Mouse (Mus musculus): ENCODE measurements around the gene Cracr2b. TPM values are rescaled to one million over a fixed set of nuclear protein-coding genes. Genes with fewer than 3 reads are reported as not detected.
"Not testable (repeated sequence)": the region's sequence is repeated elsewhere in the genome, so short reads cannot be mapped to it uniquely, and the experiment has no call there.

Gene Cracr2b
- polyA plus RNA-seq, 1 experiment = 4.5 TPM

GRCm38 (mm10) chr7:141439811-141440210 is 21.1 kb upstream of the Cracr2b start:
- Histone ChIP-seq H3K27me3 (ENCODE audit: control insufficient read depth, insufficient read depth, insufficient read length) (no peaks in the 10 kb centered on the region), H3ac (ENCODE audit: control insufficient read depth, insufficient read length, low read depth) (no peak overlapping the region), H3K79me3 (ENCODE audit: low read depth) (peaks cover 4% of the 10 kb centered on the region), H3K4me3 (ENCODE audit: insufficient read depth, poor library complexity, severe bottlenecking) (no peak overlapping the region), H3K79me2 (ENCODE audit: control insufficient read depth, insufficient read depth) (peaks cover 48% of the 10 kb centered on the region), H3K36me3 (ENCODE audit: control insufficient read depth, insufficient read depth) (peaks cover 31% of the 10 kb centered on the region)
- TF ChIP-seq FOSL1 (IDR thresholded peaks at IDR 0.05; ENCODE audit: insufficient read depth, low read length, poor library complexity, severe bottlenecking) = no peak
- TF ChIP-seq USF1 (IDR thresholded peaks at IDR 0.05; ENCODE audit: low read depth) = no peak
- TF ChIP-seq CTCF (IDR thresholded peaks at IDR 0.05; ENCODE audit: control insufficient read depth, insufficient read depth, insufficient read length) = no peak
- no peak for TF ChIP-seq MYOD1 (IDR thresholded peaks at IDR 0.05; ENCODE audit: control insufficient read depth, insufficient read length, low read depth)
- no peak for TF ChIP-seq MAX (IDR thresholded peaks at IDR 0.05)
- no peak for TF ChIP-seq CEBPB (IDR thresholded peaks at IDR 0.05; ENCODE audit: low read depth)
- no peak for TF ChIP-seq MYOG (IDR thresholded peaks at IDR 0.05; ENCODE audit: control insufficient read depth, extremely low read depth, insufficient read length)

DNA sequence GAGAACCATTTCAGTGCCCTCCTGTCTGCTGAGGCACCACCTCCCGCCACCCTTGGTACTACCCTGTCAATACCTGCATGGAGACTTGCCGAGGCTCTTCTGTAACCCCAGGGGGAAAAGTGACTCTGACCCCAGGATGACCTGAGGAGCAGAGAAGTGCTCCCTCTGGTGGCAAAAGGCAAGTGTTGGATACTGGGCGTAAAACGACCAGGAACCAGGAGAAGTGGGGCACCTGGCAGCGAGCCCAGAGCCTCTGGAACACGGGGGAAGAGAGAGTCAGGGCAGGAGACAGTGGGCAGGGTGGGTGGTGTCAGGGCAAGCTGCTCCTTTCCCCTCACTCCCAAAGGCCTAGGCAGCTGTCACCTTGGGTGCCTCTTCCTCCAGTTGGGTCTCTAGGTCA is 20.3 kb upstream of the Cracr2b start:
- TF ChIP-seq MYOD1 (IDR thresholded peaks at IDR 0.05; ENCODE audit: control insufficient read depth, insufficient read length, low read depth) (no peak), MYOG (IDR thresholded peaks at IDR 0.05; ENCODE audit: control insufficient read depth, extremely low read depth, insufficient read length) (no peak), CTCF (IDR thresholded peaks at IDR 0.05; ENCODE audit: control insufficient read depth, insufficient read depth, insufficient read length) (peak; percentile 57)
- Histone ChIP-seq H3K36me3 (ENCODE audit: control insufficient read depth, insufficient read depth) (peaks cover 31% of the 10 kb centered on the region), H3K79me2 (ENCODE audit: control insufficient read depth, insufficient read depth) (peaks cover 42% of the 10 kb centered on the region), H3K27me3 (ENCODE audit: control insufficient read depth, insufficient read depth, insufficient read length) (no peaks in the 10 kb centered on the region), H3K4me3 (ENCODE audit: insufficient read depth, poor library complexity, severe bottlenecking) (no peak overlapping the region), H3ac (ENCODE audit: control insufficient read depth, insufficient read length, low read depth) (no peak overlapping the region), H3K79me3 (ENCODE audit: low read depth) (peaks cover 4% of the 10 kb centered on the region)

GRCm38 (mm10) chr7:141441460-141441859 is 19.4 kb upstream of the Cracr2b start:
- no peak for TF ChIP-seq MYOD1 (IDR thresholded peaks at IDR 0.05; ENCODE audit: control insufficient read depth, insufficient read length, low read depth)
- TF ChIP-seq MAX (IDR thresholded peaks at IDR 0.05) = no peak
- TF ChIP-seq CTCF (IDR thresholded peaks at IDR 0.05; ENCODE audit: control insufficient read depth, insufficient read depth, insufficient read length) = no peak
- TF ChIP-seq MYOG (IDR thresholded peaks at IDR 0.05; ENCODE audit: control insufficient read depth, extremely low read depth, insufficient read length) = no peak
- no peak for TF ChIP-seq CEBPB (IDR thresholded peaks at IDR 0.05; ENCODE audit: low read depth)
- no peak for TF ChIP-seq FOSL1 (IDR thresholded peaks at IDR 0.05; ENCODE audit: insufficient read depth, low read length, poor library complexity, severe bottlenecking)
- no peak for TF ChIP-seq USF1 (IDR thresholded peaks at IDR 0.05; ENCODE audit: low read depth)
- Histone ChIP-seq H3K4me3 (ENCODE audit: insufficient read depth, poor library complexity, severe bottlenecking) (no peak overlapping the region), H3K79me2 (ENCODE audit: control insufficient read depth, insufficient read depth) (peaks cover 34% of the 10 kb centered on the region), H3K36me3 (ENCODE audit: control insufficient read depth, insufficient read depth) (peaks cover 31% of the 10 kb centered on the region), H3K27me3 (ENCODE audit: control insufficient read depth, insufficient read depth, insufficient read length) (no peaks in the 10 kb centered on the region), H3ac (ENCODE audit: control insufficient read depth, insufficient read length, low read depth) (no peak overlapping the region), H3K79me3 (ENCODE audit: low read depth) (peaks cover 1% of the 10 kb centered on the region)

DNA sequence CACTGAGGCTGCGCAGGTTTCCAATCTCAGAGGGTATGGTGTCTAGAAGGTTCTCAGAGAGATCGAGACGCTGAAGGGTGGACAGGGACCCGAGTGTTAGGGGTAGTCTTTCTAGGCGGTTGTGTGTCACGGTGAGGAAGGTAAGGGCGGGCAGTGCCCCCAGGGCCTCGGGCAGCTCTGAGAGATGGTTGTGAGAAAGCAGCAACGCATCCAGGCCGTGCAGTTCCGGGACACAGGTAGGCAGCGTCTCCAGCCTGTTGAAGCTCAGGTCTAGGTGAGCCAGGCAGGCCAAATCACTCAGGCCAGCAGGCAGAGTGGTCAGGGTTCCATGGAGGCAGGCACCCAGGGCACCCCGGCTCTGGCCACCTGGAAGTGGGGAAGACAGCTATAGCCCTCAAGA is 18.7 kb upstream of the Cracr2b start:
- Histone ChIP-seq H3K36me3 (ENCODE audit: control insufficient read depth, insufficient read depth) (peaks cover 31% of the 10 kb centered on the region), H3ac (ENCODE audit: control insufficient read depth, insufficient read length, low read depth) (peak overlapping the region; percentile 78), H3K79me2 (ENCODE audit: control insufficient read depth, insufficient read depth) (peaks cover 27% of the 10 kb centered on the region), H3K27me3 (ENCODE audit: control insufficient read depth, insufficient read depth, insufficient read length) (no peaks in the 10 kb centered on the region), H3K4me3 (ENCODE audit: insufficient read depth, poor library complexity, severe bottlenecking) (no peak overlapping the region), H3K79me3 (ENCODE audit: low read depth) (no peaks in the 10 kb centered on the region)
- no peak for TF ChIP-seq USF1 (IDR thresholded peaks at IDR 0.05; ENCODE audit: low read depth)
- no peak for TF ChIP-seq CTCF (IDR thresholded peaks at IDR 0.05; ENCODE audit: control insufficient read depth, insufficient read depth, insufficient read length)
- no peak for TF ChIP-seq CEBPB (IDR thresholded peaks at IDR 0.05; ENCODE audit: low read depth)
- no peak for TF ChIP-seq FOSL1 (IDR thresholded peaks at IDR 0.05; ENCODE audit: insufficient read depth, low read length, poor library complexity, severe bottlenecking)
- no peak for TF ChIP-seq MAX (IDR thresholded peaks at IDR 0.05)
- no peak for TF ChIP-seq MYOD1 (IDR thresholded peaks at IDR 0.05; ENCODE audit: control insufficient read depth, insufficient read length, low read depth)
- TF ChIP-seq MYOG (IDR thresholded peaks at IDR 0.05; ENCODE audit: control insufficient read depth, extremely low read depth, insufficient read length) = no peak

- TF ChIP-seq CTCF (IDR thresholded peaks at IDR 0.05; ENCODE audit: control insufficient read depth, insufficient read depth, insufficient read length) (peak; percentile 10), CEBPB (IDR thresholded peaks at IDR 0.05; ENCODE audit: low read depth) (no peak)
- peaks cover 31% of the 10 kb centered on the region for H3K36me3 ChIP-seq (ENCODE audit: control insufficient read depth, insufficient read depth)
- H3K79me2 ChIP-seq (ENCODE audit: control insufficient read depth, insufficient read depth) = peaks cover 36% of the 10 kb centered on the region
- no peaks in the 10 kb centered on the region for H3K27me3 ChIP-seq (ENCODE audit: control insufficient read depth, insufficient read depth, insufficient read length)
- H3K79me3 ChIP-seq (ENCODE audit: low read depth) = peaks cover 7% of the 10 kb centered on the region
- peak overlapping the region; percentile 78 for H3ac ChIP-seq (ENCODE audit: control insufficient read depth, insufficient read length, low read depth)
- H3K4me3 ChIP-seq (ENCODE audit: insufficient read depth, poor library complexity, severe bottlenecking) = peak overlapping the region; percentile 49
Observed at GRCm38 (mm10) chr7:141443081-141443821, 17.6 kb upstream of the Cracr2b start.

DNA sequence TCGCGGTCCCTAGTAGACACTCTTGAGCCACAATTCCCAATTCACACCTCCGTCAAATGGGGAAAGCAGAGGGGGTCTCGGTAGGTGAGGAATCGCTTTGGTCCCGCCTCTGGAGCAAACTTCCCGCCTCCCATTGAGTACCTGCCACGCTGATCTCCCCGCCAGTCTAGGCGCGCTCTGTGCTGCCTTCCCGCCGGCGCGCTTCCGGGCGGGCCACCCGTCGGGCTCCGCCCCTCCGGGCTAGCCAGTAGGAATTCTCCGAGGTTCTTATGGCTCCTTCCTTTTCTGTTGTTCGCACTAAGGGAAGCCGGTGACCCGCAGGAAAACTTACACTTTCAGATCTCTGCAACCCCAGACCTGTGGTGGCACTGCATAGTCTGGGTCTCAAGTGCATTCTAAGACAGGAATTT is 17.1 kb upstream of the Cracr2b start, which contains the start of gene Pidd1:
Pidd1 (minus strand) TSS at position 198 of the 410 bp plus-strand sequence.
- no peaks in the 10 kb centered on the region for H3K27me3 ChIP-seq (ENCODE audit: control insufficient read depth, insufficient read depth, insufficient read length)
- H3K36me3 ChIP-seq (ENCODE audit: control insufficient read depth, insufficient read depth) = peaks cover 31% of the 10 kb centered on the region
- peak within 1 kb of the TSS; percentile 78 for H3ac ChIP-seq (ENCODE audit: control insufficient read depth, insufficient read length, low read depth)
- peaks cover 42% of the 10 kb centered on the region for H3K79me2 ChIP-seq (ENCODE audit: control insufficient read depth, insufficient read depth)
- no peak for TF ChIP-seq FOSL1 (IDR thresholded peaks at IDR 0.05; ENCODE audit: insufficient read depth, low read length, poor library complexity, severe bottlenecking)
- TF ChIP-seq MAX (IDR thresholded peaks at IDR 0.05) = peak; percentile 41
- H3K4me3 ChIP-seq (ENCODE audit: insufficient read depth, poor library complexity, severe bottlenecking) = peak within 1 kb of the TSS; percentile 49
- peaks cover 13% of the 10 kb centered on the region for H3K79me3 ChIP-seq (ENCODE audit: low read depth)

DNA sequence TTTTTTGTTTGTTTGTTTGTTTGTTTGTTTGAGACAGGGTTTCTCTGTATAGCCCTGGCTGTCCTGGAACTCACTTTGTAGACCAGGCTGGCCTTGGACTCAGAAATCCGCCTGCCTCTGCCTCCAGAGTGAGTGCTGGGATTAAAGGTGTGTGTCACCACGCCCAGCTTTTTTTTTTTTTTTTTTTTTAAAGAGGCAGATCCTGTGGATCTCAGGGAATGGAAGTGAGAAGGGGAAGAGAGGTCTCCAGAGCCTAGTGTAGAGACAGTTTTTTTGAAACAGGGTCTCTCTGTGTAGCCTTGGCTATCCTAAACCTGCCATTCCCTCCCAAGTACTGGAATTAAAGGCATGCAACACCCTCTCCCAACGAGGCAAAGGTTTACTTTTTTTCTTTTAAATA is 14.5 kb upstream of the Cracr2b start:
- H3K4me3 ChIP-seq (ENCODE audit: insufficient read depth, poor library complexity, severe bottlenecking) = not testable (repeated sequence)

More for the DNA sequence above, 14.5 kb upstream of the Cracr2b start:
- H3K27me3 ChIP-seq (ENCODE audit: control insufficient read depth, insufficient read depth, insufficient read length); H3ac ChIP-seq (ENCODE audit: control insufficient read depth, insufficient read length, low read depth): not testable (repeated sequence)
- peaks cover 52% of the 10 kb centered on the region for H3K79me2 ChIP-seq (ENCODE audit: control insufficient read depth, insufficient read depth)
- H3K36me3 ChIP-seq (ENCODE audit: control insufficient read depth, insufficient read depth) = peaks cover 37% of the 10 kb centered on the region
- peaks cover 26% of the 10 kb centered on the region for H3K79me3 ChIP-seq (ENCODE audit: low read depth)

Measured in C2C12 (cell line).